Mouse (Mus musculus) kidney, embryonic 15.5 days (tissue): ENCODE measurements around the gene Smyd2. TPM values are rescaled to one million over a fixed set of nuclear protein-coding genes. Genes with fewer than 3 reads are reported as not detected.
A peak's percentile ranks its signal among the peaks of the same experiment; 100 is the strongest.

ENCODE experiments used
- ATAC-seq: fragments of 200-750 bp; cut with Nextera tagmentation; replicated peaks from 2 replicates; pipeline ENCODE4 v1.8.0; 2017; ENCODE audit warnings: moderate TSS enrichment; ENCODE audit not compliant: low FRiP score
- H3K27ac ChIP-seq: fragments of 300-500 bp; sonication (generic); 2 replicates; pipeline ENCODE4 v1.5.1; 2015; ENCODE audit warnings: mild to moderate bottlenecking, inconsistent platforms
- H3K27me3 ChIP-seq: fragments of 300-500 bp; sonication (generic); 2 replicates; pipeline ENCODE4 v1.6.1; 2015; ENCODE audit warnings: inconsistent platforms
- H3K36me3 ChIP-seq: fragments of 300-500 bp; sonication (generic); 2 replicates; pipeline ENCODE4 v1.6.1; 2015; ENCODE audit warnings: inconsistent platforms
- H3K4me1 ChIP-seq: fragments of 300-500 bp; sonication (generic); 2 replicates; pipeline ENCODE4 v1.6.1; 2015; ENCODE audit warnings: inconsistent platforms
- H3K4me2 ChIP-seq: fragments of 300-500 bp; sonication (generic); 2 replicates; pipeline ENCODE4 v1.6.1; 2015; ENCODE audit warnings: moderate library complexity, mild to moderate bottlenecking, inconsistent platforms
- H3K4me3 ChIP-seq: fragments of 300-500 bp; sonication (generic); replicated peaks from 2 replicates; pipeline ENCODE4 v1.5.1; 2015; ENCODE audit warnings: mild to moderate bottlenecking, inconsistent platforms
- H3K9ac ChIP-seq: fragments of 300-500 bp; sonication (generic); 2 replicates; pipeline ENCODE4 v1.6.1; 2015; ENCODE audit warnings: mild to moderate bottlenecking, inconsistent platforms
- H3K9me3 ChIP-seq: fragments of 300-500 bp; sonication (generic); replicated peaks from 2 replicates; pipeline ENCODE4 v1.6.1; 2016; ENCODE audit warnings: inconsistent platforms
- WGBS: fragments of 180-500 bp; shearing (Covaris S2); methylation state at CpG from one replicate; pipeline ENCODE4 v1.1.7; 2015; ENCODE audit warnings: mixed read lengths; 5-methylcytosine and 5-hydroxymethylcytosine counted together
- polyA plus RNA-seq: library from polyadenylated mRNA; unstranded; fragments of >200 nt; fragmentation: Nextera tagmentation; extraction: Ambion mirVana; gene quantifications from 2 replicates; pipeline ENCODE4 v1.2.1, GENCODE M21; 2015

The Smyd2 gene
- polyA plus RNA-seq, 1 experiment from 2014 or later = 84.2 TPM

DNA sequence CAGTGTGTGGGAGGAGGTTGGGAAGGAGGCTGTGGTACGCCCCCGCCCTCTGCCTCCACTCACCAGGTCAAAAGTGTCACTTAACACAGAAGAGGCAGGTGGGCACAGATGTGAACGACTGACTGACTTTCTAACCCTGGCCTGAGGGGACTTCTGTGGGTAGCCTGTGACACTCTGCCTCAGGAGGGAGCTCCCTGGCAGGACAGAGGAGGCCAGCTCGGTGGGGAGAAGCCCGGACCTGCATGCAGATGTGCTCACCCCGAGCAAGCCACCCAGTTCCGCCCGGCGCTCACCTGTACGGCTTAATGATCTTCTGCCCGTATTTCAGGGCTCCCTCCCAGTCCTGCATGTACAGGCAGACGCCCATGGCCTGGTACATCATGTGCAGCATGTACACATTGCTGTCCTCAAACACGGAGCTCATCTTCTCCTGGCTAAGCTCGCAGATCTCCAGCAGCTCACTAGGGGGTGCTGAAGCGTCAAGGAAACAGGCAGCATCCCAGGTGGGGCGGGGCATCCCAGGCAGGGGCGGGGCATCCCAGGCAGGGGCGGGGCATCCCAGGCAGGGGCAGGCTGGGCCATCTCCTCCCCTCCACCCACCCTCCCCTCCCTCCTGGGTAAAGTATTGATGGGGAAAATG is 38.5 kb downstream of the Smyd2 start:
- Histone ChIP-seq H3K9ac (no peak overlapping the region), H3K4me2 (no peak overlapping the region), H3K4me1 (peaks cover 38% of the 10 kb centered on the region), H3K36me3 (peaks cover 16% of the 10 kb centered on the region), H3K9me3 (no peaks in the 10 kb centered on the region), H3K27me3 (no peaks in the 10 kb centered on the region), H3K27ac (peak overlapping the region; percentile 57), H3K4me3 (no peak overlapping the region)
- 34% methylated on average over 18 of the region's 18 CpGs for WGBS
- ATAC-seq = peak; percentile 24; the same call in 1 of the 2 replicates

DNA sequence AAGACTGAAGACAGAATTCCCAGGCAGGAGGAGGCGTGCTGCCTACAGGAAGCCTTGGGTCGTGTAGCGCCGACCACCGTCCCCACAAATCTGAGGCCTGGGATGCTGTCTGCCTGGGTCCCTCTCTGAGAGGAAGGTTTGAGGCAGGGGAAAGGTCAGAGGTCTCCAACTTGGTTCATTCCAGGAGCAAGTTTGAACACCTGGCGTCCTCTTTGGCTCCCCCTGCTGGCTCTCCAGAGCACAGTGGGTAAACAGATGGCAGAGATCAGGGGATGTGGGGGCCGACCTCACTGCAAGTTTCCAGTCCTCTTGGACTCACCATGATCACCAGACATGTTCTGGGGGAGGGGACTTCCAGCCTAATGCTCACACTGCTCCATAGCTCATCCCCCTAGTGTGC is 39.3 kb downstream of the Smyd2 start:
- ATAC-seq = 0 out of 2 replicates have a peak, but pooled peaks have one; percentile 14
- no peaks in the 10 kb centered on the region for H3K27me3 ChIP-seq
- H3K9ac ChIP-seq = no peak overlapping the region
- WGBS = 47% methylated on average over 7 of the region's 7 CpGs
- peak overlapping the region; percentile 57 for H3K27ac ChIP-seq
- peaks cover 17% of the 10 kb centered on the region for H3K36me3 ChIP-seq
- H3K4me1 ChIP-seq = peaks cover 38% of the 10 kb centered on the region
- no peaks in the 10 kb centered on the region for H3K9me3 ChIP-seq
- H3K4me3 ChIP-seq = no peak overlapping the region
- H3K4me2 ChIP-seq = no peak overlapping the region

DNA sequence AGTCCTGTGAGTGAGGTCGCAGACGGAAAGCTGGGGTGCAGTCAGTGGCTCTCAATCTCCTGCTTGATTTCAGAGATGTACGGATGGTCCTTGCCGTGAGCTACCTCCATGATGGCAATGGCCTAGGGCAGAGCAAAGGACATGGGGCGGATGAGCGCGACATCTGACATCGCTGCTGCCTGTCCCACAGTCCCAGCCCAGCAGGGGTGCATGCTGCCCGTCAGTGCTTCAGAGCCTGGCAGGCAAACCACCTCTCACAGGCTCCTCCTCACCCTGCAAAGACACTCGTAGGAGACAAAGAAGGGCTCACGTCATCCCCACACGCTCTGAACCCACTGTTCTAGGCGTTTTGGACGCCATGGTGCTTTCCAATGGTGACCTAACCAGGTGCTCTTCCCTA is 41.4 kb downstream of the Smyd2 start:
- Histone ChIP-seq H3K27ac (peak overlapping the region; percentile 75; the same call in 1 of the 2 replicates), H3K4me3 (no peak overlapping the region), H3K36me3 (peaks cover 27% of the 10 kb centered on the region), H3K4me1 (peaks cover 43% of the 10 kb centered on the region), H3K27me3 (no peaks in the 10 kb centered on the region), H3K4me2 (no peak overlapping the region), H3K9me3 (no peaks in the 10 kb centered on the region), H3K9ac (no peak overlapping the region)
- no peak for ATAC-seq
- WGBS = 76% methylated on average over 14 of the region's 14 CpGs

DNA sequence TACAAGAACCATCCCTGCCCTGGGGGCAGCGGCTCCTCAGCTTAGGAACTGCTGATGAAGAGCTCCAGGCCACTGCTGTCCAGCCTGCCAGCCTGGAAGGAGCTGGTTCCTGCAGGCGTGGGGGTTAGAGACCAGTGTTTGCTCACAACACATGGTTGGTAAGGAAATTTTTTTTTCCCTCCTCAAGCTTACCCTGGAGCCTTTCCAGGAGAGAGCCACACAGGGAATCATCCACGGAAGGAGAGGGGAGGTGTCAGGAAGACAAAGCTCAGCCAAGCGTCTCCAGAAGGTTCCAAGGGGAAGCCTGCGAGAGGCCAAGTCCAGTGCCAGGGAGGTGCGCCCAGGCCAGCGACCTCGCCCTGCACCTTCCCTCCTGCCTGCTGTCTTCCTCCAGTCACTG is 42.2 kb downstream of the Smyd2 start:
- 32% methylated on average over 8 of the region's 8 CpGs for WGBS
- peak; percentile 59 for ATAC-seq
- Histone ChIP-seq H3K9me3 (no peaks in the 10 kb centered on the region), H3K27me3 (no peaks in the 10 kb centered on the region), H3K27ac (peak overlapping the region; percentile 75), H3K9ac (no peak overlapping the region), H3K4me1 (peaks cover 51% of the 10 kb centered on the region), H3K4me3 (no peak overlapping the region), H3K4me2 (peak overlapping the region; percentile 5; the same call in 1 of the 2 replicates), H3K36me3 (peaks cover 26% of the 10 kb centered on the region)

DNA sequence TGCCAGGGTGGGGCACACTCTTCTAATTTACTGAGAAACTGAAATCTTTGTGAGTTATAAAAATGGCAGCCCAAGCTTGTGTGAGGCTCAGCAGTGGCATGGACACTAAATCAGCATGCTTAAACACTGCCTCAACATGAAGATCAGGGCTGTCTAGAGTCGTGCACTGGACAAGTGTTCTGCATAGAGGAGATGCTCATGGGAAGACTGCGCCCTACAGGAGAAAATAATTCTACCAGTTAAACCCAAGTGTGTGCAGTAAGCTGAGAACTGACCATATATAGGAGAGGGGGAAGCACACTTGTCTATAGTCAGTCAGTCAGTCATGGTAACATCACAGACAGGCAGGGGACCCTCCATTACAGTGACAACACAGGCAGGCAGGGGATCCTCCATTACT is 43.0 kb downstream of the Smyd2 start:
- Histone ChIP-seq H3K9ac (no peak overlapping the region), H3K36me3 (peaks cover 29% of the 10 kb centered on the region), H3K27ac (peak overlapping the region; percentile 52; the same call in 1 of the 2 replicates), H3K4me1 (peaks cover 59% of the 10 kb centered on the region), H3K9me3 (no peaks in the 10 kb centered on the region), H3K4me2 (no peak overlapping the region), H3K4me3 (no peak overlapping the region), H3K27me3 (no peaks in the 10 kb centered on the region)
- ATAC-seq = peak; percentile 34; the same call in 1 of the 2 replicates
- 54% methylated on average over 2 of the region's 2 CpGs for WGBS

DNA sequence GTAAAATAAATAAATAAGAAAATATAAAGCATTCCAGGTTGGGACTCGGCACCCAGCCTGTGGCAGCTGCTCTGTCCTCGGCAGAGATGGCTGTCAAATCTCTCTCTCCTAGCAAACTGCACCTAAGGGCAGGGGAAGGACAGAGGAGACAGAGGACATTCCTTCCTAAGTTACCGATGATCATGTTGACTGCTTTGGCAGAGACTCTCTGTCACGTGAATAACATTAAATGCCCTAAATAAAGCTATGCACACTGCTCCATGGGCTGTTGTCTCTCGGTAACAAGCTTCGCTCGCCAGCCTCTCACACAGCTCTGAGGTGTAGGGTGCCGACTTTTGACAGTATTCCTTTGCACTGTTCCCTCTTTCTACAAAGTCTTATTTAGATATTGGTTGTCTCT is 46.0 kb downstream of the Smyd2 start:
- Histone ChIP-seq H3K36me3 (peaks cover 50% of the 10 kb centered on the region), H3K4me1 (peaks cover 45% of the 10 kb centered on the region), H3K4me3 (no peak overlapping the region), H3K27ac (0 out of 2 replicates have a peak overlapping the region, but pooled peaks have one; percentile 70), H3K27me3 (no peaks in the 10 kb centered on the region), H3K9me3 (no peaks in the 10 kb centered on the region), H3K9ac (no peak overlapping the region), H3K4me2 (no peak overlapping the region)
- ATAC-seq = no peak
- 68% methylated on average over 8 of the region's 8 CpGs for WGBS

DNA sequence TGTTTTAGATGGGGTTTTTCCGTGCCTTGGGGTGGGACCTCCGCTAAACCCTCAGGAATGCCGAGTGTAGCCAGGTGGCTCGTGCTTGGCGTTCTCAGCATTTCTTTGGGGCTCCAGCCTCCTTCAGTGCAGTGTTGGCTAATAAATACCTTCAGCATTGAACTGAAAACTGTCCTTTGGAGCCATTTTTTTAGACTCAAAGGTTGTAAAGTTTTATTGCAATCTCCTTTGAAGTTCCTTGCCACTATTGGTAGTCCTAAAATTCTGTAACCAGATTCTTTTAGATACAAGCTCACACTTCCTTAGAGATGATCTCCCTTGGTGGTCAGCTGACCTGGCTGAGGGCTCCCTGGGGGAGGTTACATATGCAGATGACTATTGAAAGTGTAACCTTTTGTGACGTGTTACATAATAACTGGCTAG is 46.7 kb downstream of the Smyd2 start:
- Histone ChIP-seq H3K36me3 (peaks cover 55% of the 10 kb centered on the region), H3K27ac (peak overlapping the region; percentile 70; the same call in 1 of the 2 replicates), H3K4me3 (no peak overlapping the region), H3K9me3 (no peaks in the 10 kb centered on the region), H3K9ac (no peak overlapping the region), H3K4me1 (peaks cover 38% of the 10 kb centered on the region), H3K4me2 (no peak overlapping the region), H3K27me3 (no peaks in the 10 kb centered on the region)
- ATAC-seq = no peak
- WGBS = 9% methylated on average over 6 of the region's 6 CpGs

DNA sequence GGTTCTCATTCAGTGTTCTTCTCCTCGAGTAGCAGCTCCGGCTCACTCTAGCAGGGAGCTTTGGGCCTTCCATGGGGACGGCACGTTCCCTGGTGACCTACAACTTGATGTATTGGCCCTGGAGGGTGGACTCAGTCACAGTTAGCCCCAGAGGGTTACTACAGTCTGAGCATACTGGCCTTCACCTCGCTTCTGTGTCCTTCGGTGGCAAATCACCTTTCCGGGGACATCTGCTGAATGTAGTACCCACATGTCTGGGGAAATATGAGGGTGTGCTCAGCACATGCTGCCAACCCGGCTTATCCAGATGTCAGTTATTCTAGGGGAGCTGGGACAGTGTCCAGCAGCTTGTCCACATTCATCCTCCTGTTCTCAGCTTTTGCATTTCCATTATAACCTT is 48.6 kb downstream of the Smyd2 start:
- H3K4me2 ChIP-seq = no peak overlapping the region
- peaks cover 21% of the 10 kb centered on the region for H3K4me1 ChIP-seq
- H3K27me3 ChIP-seq = no peaks in the 10 kb centered on the region
- no peak for ATAC-seq
- no peak overlapping the region for H3K4me3 ChIP-seq
- no peak overlapping the region for H3K9ac ChIP-seq
- H3K27ac ChIP-seq = no peak overlapping the region
- no peaks in the 10 kb centered on the region for H3K9me3 ChIP-seq
- peaks cover 66% of the 10 kb centered on the region for H3K36me3 ChIP-seq
- 83% methylated on average over 8 of the region's 8 CpGs for WGBS

DNA sequence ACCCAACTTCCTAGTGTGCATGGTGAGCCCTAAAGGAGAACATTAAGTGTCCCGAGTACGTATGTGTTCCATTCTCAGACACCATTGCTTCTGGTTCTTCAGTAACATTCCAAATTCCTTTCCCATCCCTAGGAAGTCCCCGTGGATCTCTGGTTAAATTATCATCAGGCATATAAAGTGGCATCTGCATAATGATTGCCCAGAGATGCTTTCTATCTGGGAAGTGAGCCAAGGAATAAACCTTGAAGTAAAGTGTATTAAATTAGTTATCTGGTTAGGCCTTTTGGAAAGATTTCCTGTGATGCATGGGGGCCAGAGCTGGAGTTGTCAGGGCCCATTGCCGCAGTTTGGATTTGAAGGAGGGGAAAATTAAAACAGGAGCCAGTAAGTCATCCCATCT is 50.1 kb downstream of the Smyd2 start:
- no peak overlapping the region for H3K4me3 ChIP-seq
- peaks cover 32% of the 10 kb centered on the region for H3K4me1 ChIP-seq
- H3K36me3 ChIP-seq = peaks cover 57% of the 10 kb centered on the region
- WGBS = 80% methylated on average over 4 of the region's 4 CpGs
- H3K4me2 ChIP-seq = no peak overlapping the region
- no peak overlapping the region for H3K9ac ChIP-seq
- ATAC-seq = no peak
- H3K27ac ChIP-seq = no peak overlapping the region
- H3K27me3 ChIP-seq = no peaks in the 10 kb centered on the region
- H3K9me3 ChIP-seq = no peaks in the 10 kb centered on the region

DNA sequence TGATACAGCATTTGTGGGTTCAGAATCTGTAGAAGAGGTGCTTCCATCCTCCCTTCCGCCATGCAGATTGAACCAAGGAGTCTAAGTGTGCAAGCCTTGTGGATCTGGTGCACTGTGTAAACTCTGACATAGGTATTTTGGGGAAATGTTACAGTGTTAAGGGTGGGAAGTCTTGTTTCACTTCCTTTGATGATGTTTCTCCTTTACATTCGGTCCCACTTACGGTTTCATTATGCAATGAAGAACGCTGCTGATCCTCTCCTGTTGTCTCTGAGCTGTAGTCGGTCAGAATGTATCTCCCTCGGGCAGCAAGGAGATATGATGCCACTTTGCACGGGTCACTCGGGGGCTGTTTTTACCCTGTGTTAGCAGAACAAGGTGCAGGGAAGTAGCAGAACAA is 50.5 kb downstream of the Smyd2 start:
- no peak for ATAC-seq
- peaks cover 53% of the 10 kb centered on the region for H3K36me3 ChIP-seq
- no peak overlapping the region for H3K9ac ChIP-seq
- no peak overlapping the region for H3K4me3 ChIP-seq
- H3K4me1 ChIP-seq = peaks cover 36% of the 10 kb centered on the region
- no peaks in the 10 kb centered on the region for H3K9me3 ChIP-seq
- no peaks in the 10 kb centered on the region for H3K27me3 ChIP-seq
- H3K4me2 ChIP-seq = no peak overlapping the region
- WGBS = 92% methylated on average over 8 of the region's 8 CpGs
- H3K27ac ChIP-seq = no peak overlapping the region

DNA sequence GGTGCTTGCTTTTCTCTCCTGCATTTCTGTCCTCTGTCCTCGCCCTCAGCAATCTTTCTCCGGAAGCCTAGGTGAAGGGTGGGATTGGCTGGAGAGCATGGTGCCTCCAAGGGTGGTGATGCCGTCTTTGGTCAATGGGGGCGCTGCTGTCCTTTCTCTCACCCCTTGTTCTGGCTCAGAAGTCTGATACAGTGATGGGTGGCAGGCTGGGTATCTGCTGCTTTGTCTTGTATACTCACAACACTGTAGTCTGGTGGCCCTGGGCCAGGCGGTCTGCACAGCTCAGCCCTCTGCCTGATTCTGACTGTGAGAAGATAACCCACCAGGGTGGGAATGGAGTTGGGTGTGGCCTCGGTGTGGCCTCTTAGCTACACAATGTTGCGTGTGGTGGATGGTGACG is 51.6 kb downstream of the Smyd2 start:
- 87% methylated on average over 8 of the region's 8 CpGs for WGBS

DNA sequence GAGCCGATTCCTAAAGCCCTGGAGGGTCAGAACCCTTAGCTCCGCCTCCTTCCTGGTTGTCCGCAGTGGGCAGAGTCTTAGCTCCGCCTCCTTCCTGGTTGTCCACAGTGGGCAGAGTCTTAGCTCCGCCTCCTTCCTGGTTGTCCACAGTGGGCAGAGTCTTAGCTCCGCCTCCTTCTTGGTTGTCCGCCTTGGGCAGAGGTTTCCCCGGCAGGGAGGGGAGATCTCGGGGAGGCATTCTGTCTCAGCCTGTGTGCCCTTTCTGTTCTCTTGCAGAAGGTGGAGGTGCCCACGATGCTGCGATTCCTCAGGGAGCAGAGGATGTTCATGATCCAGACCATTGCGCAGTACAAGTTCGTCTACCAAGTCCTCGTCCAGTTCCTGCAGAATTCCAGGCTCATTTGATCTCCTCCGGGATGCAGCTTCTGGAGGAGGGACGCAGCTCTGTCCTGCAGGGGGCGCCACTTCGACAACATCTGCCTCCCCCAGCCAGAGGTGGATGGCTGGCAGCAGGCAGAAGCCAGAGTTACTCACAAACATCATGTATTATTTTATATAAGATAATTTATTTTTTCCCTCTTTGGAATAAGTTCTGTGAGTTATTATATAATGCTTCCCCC is 52.4 kb downstream of the Smyd2 start:
- peaks cover 28% of the 10 kb centered on the region for H3K4me1 ChIP-seq
- WGBS = 90% methylated on average over 18 of the region's 18 CpGs
- no peaks in the 10 kb centered on the region for H3K27me3 ChIP-seq
- H3K36me3 ChIP-seq = peaks cover 70% of the 10 kb centered on the region
- no peak overlapping the region for H3K9ac ChIP-seq
- ATAC-seq = no peak
- no peaks in the 10 kb centered on the region for H3K9me3 ChIP-seq
- H3K4me2 ChIP-seq = no peak overlapping the region
- no peak overlapping the region for H3K27ac ChIP-seq
- no peak overlapping the region for H3K4me3 ChIP-seq

More for the DNA sequence above, 51.6 kb downstream of the Smyd2 start:
- no peaks in the 10 kb centered on the region for H3K9me3 ChIP-seq
- H3K27me3 ChIP-seq = no peaks in the 10 kb centered on the region
- no peak overlapping the region for H3K4me2 ChIP-seq
- H3K4me1 ChIP-seq = peaks cover 34% of the 10 kb centered on the region
- no peak overlapping the region for H3K4me3 ChIP-seq
- ATAC-seq = no peak
- H3K36me3 ChIP-seq = peaks cover 63% of the 10 kb centered on the region
- no peak overlapping the region for H3K9ac ChIP-seq
- no peak overlapping the region for H3K27ac ChIP-seq
